Mouse (Mus musculus) testis, adult 2 months (tissue): ENCODE results near the gene Gdnf. TPM values are rescaled to one million over a fixed set of nuclear protein-coding genes. Genes with fewer than 3 reads are reported as not detected.

ENCODE experiments used
- H3K27ac ChIP-seq: fragments of 200-500 bp; 2 replicates; pipeline ENCODE4 v1.5.1; 2012; ENCODE audit warnings: low read depth, low read length; ENCODE audit not compliant: control insufficient read depth, insufficient read depth
- H3K27me3 ChIP-seq: fragments of 200-500 bp; 2 replicates; pipeline ENCODE4 v1.6.1; 2012; ENCODE audit warnings: mild to moderate bottlenecking, low read length, moderate library complexity; ENCODE audit not compliant: control insufficient read depth, insufficient read depth
- H3K36me3 ChIP-seq: fragments of 200-500 bp; 2 replicates; pipeline ENCODE4 v1.6.1; 2012; ENCODE audit warnings: mild to moderate bottlenecking, low read length; ENCODE audit not compliant: control insufficient read depth, insufficient read depth
- H3K4me1 ChIP-seq: fragments of 200-500 bp; 2 replicates; pipeline ENCODE4 v1.6.1; 2012; ENCODE audit warnings: low read length; ENCODE audit not compliant: control insufficient read depth, insufficient read depth
- H3K4me3 ChIP-seq: fragments of 200-500 bp; 2 replicates; pipeline ENCODE4 v1.5.1; 2012; ENCODE audit warnings: low read depth, mild to moderate bottlenecking, low read length, moderate library complexity, mixed read lengths; ENCODE audit not compliant: control insufficient read depth
- CTCF ChIP-seq: fragments of 200-500 bp; IDR thresholded peaks from 2 replicates; pipeline ENCODE4 v1.5.1; 2012; ENCODE audit warnings: low read depth, mild to moderate bottlenecking, inconsistent platforms, low read length, moderate library complexity; ENCODE audit not compliant: control insufficient read depth, insufficient read depth, insufficient replicate concordance
- POLR2A ChIP-seq: fragments of 200-500 bp; IDR thresholded peaks from 2 replicates; pipeline ENCODE4 v1.6.1; 2012; ENCODE audit warnings: low read depth, mild to moderate bottlenecking, inconsistent platforms, low read length, moderate library complexity; ENCODE audit not compliant: control insufficient read depth
- polyA plus RNA-seq: library from polyadenylated mRNA; depleted of rRNA; stranded (reverse); fragments of >200 nt; gene quantifications from 2 replicates; pipeline ENCODE4 v1.2.3, GENCODE M21; 2012

Gene Gdnf
- polyA plus RNA-seq, 1 experiment, result 0.49 TPM

DNA sequence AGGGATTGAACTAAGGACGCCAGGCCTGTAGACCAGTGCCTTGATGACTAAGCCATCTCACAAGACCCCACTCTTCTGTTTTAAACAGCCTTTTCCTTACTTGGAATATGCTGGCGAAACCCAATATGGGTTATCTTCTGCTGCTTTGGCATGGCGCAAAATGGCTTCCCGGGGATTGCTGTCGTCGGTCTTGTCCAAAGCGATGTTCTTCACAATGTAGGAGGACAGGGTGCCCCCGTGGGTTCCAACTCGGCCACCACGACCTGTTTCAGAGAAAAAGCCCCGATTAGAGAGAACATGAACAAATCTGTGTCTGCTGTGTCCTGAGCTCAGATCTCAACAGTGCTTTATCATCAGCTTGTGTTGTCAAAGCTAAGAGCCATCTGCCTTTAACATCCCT, 73.5 kb downstream of the Gdnf start:
- no peak for TF ChIP-seq POLR2A
- no peak for TF ChIP-seq CTCF

DNA sequence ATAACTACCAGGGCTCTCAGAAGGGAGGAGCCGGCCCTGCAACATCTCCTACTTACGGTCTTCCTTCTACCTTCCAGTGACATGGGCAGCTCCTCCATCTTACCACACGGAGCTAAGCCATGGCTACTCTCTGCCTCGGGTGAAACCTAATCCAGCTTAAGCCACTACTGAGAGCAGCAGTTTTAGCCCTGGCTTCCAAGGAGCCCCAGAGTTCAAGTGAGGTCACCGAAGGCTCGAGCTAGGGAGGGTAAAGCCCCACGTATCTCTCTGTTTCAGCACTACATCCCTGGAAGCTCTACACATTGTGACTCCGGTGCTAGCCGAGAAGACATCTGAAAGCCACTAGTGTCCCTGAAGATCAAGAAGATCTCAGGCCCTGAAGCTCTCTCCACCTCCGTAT, 74.5 kb downstream of the Gdnf start:
- TF ChIP-seq POLR2A (no peak), CTCF (no peak)
- Histone ChIP-seq H3K4me1 (no peaks in the 10 kb centered on the region), H3K27me3 (no peaks in the 10 kb centered on the region), H3K4me3 (no peak overlapping the region), H3K36me3 (peaks cover 4% of the 10 kb centered on the region), H3K27ac (no peak overlapping the region)

More for the DNA sequence above, 73.5 kb downstream of the Gdnf start:
- no peaks in the 10 kb centered on the region for H3K4me1 ChIP-seq
- no peak overlapping the region for H3K4me3 ChIP-seq
- peaks cover 4% of the 10 kb centered on the region for H3K36me3 ChIP-seq
- H3K27me3 ChIP-seq, result no peaks in the 10 kb centered on the region
- no peak overlapping the region for H3K27ac ChIP-seq

DNA sequence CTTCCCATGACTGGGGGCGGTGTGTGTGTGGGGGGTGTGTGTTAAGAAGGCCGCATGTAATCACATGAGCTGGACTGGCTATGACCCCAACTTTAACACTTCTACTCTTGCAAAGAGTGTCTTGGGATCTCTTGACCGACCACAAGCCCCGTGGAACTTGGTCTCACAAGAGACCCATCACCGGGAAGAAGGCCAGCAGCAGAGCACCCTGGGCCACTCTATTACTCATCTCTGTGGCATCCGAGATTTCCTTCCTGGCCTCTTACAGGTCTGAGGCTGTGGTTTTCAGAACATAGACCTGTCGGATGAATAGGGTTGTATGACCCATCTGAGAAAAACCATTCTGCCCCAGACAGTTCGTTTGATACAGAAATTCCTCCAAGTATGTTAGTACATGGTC, 75.9 kb downstream of the Gdnf start:
- Histone ChIP-seq H3K4me1 (no peaks in the 10 kb centered on the region), H3K27ac (no peak overlapping the region), H3K4me3 (no peak overlapping the region), H3K36me3 (peaks cover 4% of the 10 kb centered on the region), H3K27me3 (no peaks in the 10 kb centered on the region)
- no peak for TF ChIP-seq CTCF
- no peak for TF ChIP-seq POLR2A
